ENCODE assay signal across 8 mouse cellular contexts in the genomic region with DNA sequence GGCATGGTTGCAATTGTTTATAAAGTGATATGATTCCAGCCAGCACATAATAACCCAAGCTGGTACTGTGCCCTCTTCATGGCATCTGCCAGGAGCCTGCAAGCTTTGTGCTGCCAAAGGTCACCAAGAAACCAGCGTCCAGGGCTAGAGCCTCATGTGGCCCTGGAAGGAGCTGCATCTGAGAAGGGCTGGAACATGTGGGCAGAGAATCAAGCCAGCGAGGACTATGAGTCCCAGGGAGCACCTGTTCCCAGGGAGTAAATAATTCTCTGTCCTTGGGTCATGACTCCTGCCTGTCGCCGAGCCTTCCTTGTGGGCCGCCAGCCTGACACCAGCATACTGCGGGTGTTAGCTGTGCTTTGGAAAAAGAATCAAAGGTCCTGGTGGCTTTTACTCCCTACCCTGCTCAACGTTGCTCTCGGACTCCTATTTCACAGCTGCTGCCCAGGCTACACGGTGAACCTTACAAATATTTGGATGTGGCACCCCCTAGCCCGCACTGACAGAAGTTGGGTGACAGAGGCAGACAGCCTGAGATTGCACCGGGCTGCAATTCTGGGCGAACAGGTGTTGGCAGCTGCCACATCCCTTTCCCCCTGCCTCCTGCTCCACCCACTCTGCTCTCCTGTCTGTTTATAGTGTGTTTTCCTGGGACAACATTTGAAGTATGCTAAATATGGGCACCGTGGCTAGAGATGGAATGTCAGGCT.
DNase-seq lines count a peak whose midpoint lies in the region; ATAC-seq lines count a peak whose summit lies in the region.

No protein-coding gene starts in this region.

- H3K27me3 ChIP-seq in intestine, embryonic 15.5 days (replicated peaks), result no peaks in the 10 kb centered on the region
- no peaks in the 10 kb centered on the region for H3K27me3 ChIP-seq in forebrain, embryonic 16.5 days (replicated peaks; ENCODE audit: control insufficient read depth, insufficient read depth, low read length)
- no peaks in the 10 kb centered on the region for H3K27me3 ChIP-seq in forebrain, embryonic 15.5 days

- H3K4me2 ChIP-seq in intestine, embryonic 15.5 days (replicated peaks), result no peak overlapping the region
- no peak overlapping the region for H3K4me2 ChIP-seq in forebrain, embryonic 16.5 days (ENCODE audit: low read length)
- H3K4me2 ChIP-seq in forebrain, embryonic 15.5 days (replicated peaks), result no peak overlapping the region

- H3K4me3 ChIP-seq in intestine, embryonic 15.5 days (replicated peaks), result no peak overlapping the region
- H3K4me3 ChIP-seq in forebrain, embryonic 16.5 days (replicated peaks; ENCODE audit: low read length), result no peak overlapping the region
- no peak overlapping the region for H3K4me3 ChIP-seq in forebrain, embryonic 15.5 days

- intact Hi-C loops in left cerebral cortex, postnatal 4 days (cut with DNase I), result no loop called here

- no peaks in the 10 kb centered on the region for H3K9me3 ChIP-seq in intestine, embryonic 15.5 days
- H3K9me3 ChIP-seq in forebrain, embryonic 16.5 days (ENCODE audit: control insufficient read depth, low read length), result no peaks in the 10 kb centered on the region
- no peaks in the 10 kb centered on the region for H3K9me3 ChIP-seq in forebrain, embryonic 15.5 days

- ATAC-seq in intestine, embryonic 15.5 days, result peak; percentile 10; the same call in 1 of the 2 replicates
- no peak for ATAC-seq in forebrain, embryonic 16.5 days
- ATAC-seq in forebrain, embryonic 15.5 days (replicated peaks), result no peak

- peak; percentile 50 for DNase-seq in left cerebral cortex, postnatal 4 days
- DNase-seq in left cerebral cortex, adult 8-10 months (ENCODE audit: low spot score in 2 of 2), result no peak
- DNase-seq in adrenal gland, adult 8-10 months, result peak; percentile 48
- peak; percentile 28 for DNase-seq in lung, postnatal 14 days
- DNase-seq in urinary bladder, postnatal 25 days (ENCODE audit: low spot score), result no peak

- 45% methylated on average over 13 of the region's 13 CpGs for WGBS in intestine, embryonic 15.5 days
- 65% methylated on average over 13 of the region's 13 CpGs for WGBS in forebrain, embryonic 16.5 days
- 67% methylated on average over 13 of the region's 13 CpGs for WGBS in forebrain, embryonic 15.5 days

- peaks cover 11% of the 10 kb centered on the region for H3K4me1 ChIP-seq in intestine, embryonic 15.5 days (replicated peaks)
- no peaks in the 10 kb centered on the region for H3K4me1 ChIP-seq in forebrain, embryonic 16.5 days (replicated peaks; ENCODE audit: control insufficient read depth, insufficient read depth, low read length)
- no peaks in the 10 kb centered on the region for H3K4me1 ChIP-seq in forebrain, embryonic 15.5 days

- H3K27ac ChIP-seq in intestine, embryonic 15.5 days, result no peak overlapping the region
- H3K27ac ChIP-seq in forebrain, embryonic 16.5 days (ENCODE audit: low read length), result no peak overlapping the region
- no peak overlapping the region for H3K27ac ChIP-seq in forebrain, embryonic 15.5 days (replicated peaks)

- H3K36me3 ChIP-seq in intestine, embryonic 15.5 days, result no peaks in the 10 kb centered on the region
- no peaks in the 10 kb centered on the region for H3K36me3 ChIP-seq in forebrain, embryonic 16.5 days (ENCODE audit: control insufficient read depth, insufficient read depth)
- H3K36me3 ChIP-seq in forebrain, embryonic 15.5 days, result no peaks in the 10 kb centered on the region

- no peak overlapping the region for H3K9ac ChIP-seq in intestine, embryonic 15.5 days
- H3K9ac ChIP-seq in forebrain, embryonic 16.5 days (replicated peaks; ENCODE audit: low read depth, low read length), result no peak overlapping the region
- no peak overlapping the region for H3K9ac ChIP-seq in forebrain, embryonic 15.5 days (replicated peaks)

Comparison
In these comparisons a context has a peak if more than half of its experiments do, and no peak if none do; other contexts are left out.
1. DNase-seq: peak in left cerebral cortex, postnatal 4 days (single experiment), adrenal gland, adult 8-10 months (single experiment) and lung, postnatal 14 days (single experiment); none in left cerebral cortex, adult 8-10 months (0 of 2) and urinary bladder, postnatal 25 days (single experiment).